Mouse (Mus musculus) heart, adult 2 months (tissue): ENCODE results near the gene Marf1. TPM values are rescaled to one million over a fixed set of nuclear protein-coding genes. Genes with fewer than 3 reads are reported as not detected.
A peak's percentile ranks its signal among the peaks of the same experiment; 100 is the strongest.
"Not testable (repeated sequence)": the region's sequence is repeated elsewhere in the genome, so short reads cannot be mapped to it uniquely, and the experiment has no call there.

Experiments
- DNase-seq, 2 experiments: peaks; one replicate each; pipeline ENCODE4 v3.0.0; 2021
- H3K27ac ChIP-seq: fragments of 200-600 bp; 2 replicates; pipeline ENCODE4 v1.8.1; 2022
- H3K27me3 ChIP-seq: fragments of 200-500 bp; 2 replicates; pipeline ENCODE4 v1.6.1; 2012; ENCODE audit warnings: mild to moderate bottlenecking, low read length, inconsistent platforms, mixed read lengths; ENCODE audit not compliant: control insufficient read depth, insufficient read depth
- H3K36me3 ChIP-seq: fragments of 200-500 bp; 2 replicates; pipeline ENCODE4 v1.6.1; 2012; ENCODE audit warnings: low read length, inconsistent platforms; ENCODE audit not compliant: control insufficient read depth, insufficient read depth
- H3K4me1 ChIP-seq: fragments of 200-500 bp; 2 replicates; pipeline ENCODE4 v1.6.1; 2011; ENCODE audit warnings: low read length; ENCODE audit not compliant: control insufficient read depth, insufficient read depth
- H3K4me3 ChIP-seq: fragments of 200-600 bp; 2 replicates; pipeline ENCODE4 v1.8.1; 2022
- H3K79me2 ChIP-seq: fragments of 200-500 bp; replicated peaks from 2 replicates; pipeline ENCODE4 v1.6.1; 2012; ENCODE audit warnings: mild to moderate bottlenecking, inconsistent platforms, low read length, moderate library complexity, mixed read lengths; ENCODE audit not compliant: control insufficient read depth, insufficient read depth
- H3K9ac ChIP-seq: fragments of 200-500 bp; 2 replicates; pipeline ENCODE4 v1.6.1; 2012; ENCODE audit warnings: low read depth, mild to moderate bottlenecking, control low read depth, inconsistent platforms, low read length, mixed read lengths
- CTCF ChIP-seq: fragments of 200-600 bp; IDR thresholded peaks from 2 replicates; pipeline ENCODE4 v1.8.1; 2022; ENCODE audit warnings: antibody characterized with exemption, mild to moderate bottlenecking, moderate library complexity
- EP300 ChIP-seq: fragments of 200-500 bp; IDR thresholded peaks from 2 replicates; pipeline ENCODE4 v1.6.1; 2011; ENCODE audit warnings: low read depth, low read length, control low read depth; ENCODE audit not compliant: insufficient read depth
- POLR2A ChIP-seq: fragments of 200-500 bp; IDR thresholded peaks from 2 replicates; pipeline ENCODE4 v1.6.1; 2011; ENCODE audit warnings: mild to moderate bottlenecking, low read depth, low read length, control low read depth; ENCODE audit not compliant: insufficient read depth
- WGBS: fragments of 180-500 bp; shearing (Covaris S2); methylation state at CpG from one replicate; pipeline ENCODE4 v1.1.7; 2018; 5-methylcytosine and 5-hydroxymethylcytosine counted together
- intact Hi-C: fragments of 180-260 bp; cut with DNase I; formaldehyde crosslinking; loops from one replicate; pipeline ENCODE4 v1.15.1; 2025
- polyA plus RNA-seq: library from polyadenylated mRNA; depleted of rRNA; stranded (reverse); fragments of >200 nt; gene quantifications from 2 replicates; pipeline ENCODE4 v1.2.3, GENCODE M21; 2012
- total RNA-seq, 2 experiments: library from RNA; stranded (reverse); gene quantifications; 2 replicates each; pipeline ENCODE4 v1.2.3; 2021

Gene Marf1
- total and polyA plus RNA-seq, 3 experiments = 8.3 to 36.1 (median 32.4) TPM

DNA sequence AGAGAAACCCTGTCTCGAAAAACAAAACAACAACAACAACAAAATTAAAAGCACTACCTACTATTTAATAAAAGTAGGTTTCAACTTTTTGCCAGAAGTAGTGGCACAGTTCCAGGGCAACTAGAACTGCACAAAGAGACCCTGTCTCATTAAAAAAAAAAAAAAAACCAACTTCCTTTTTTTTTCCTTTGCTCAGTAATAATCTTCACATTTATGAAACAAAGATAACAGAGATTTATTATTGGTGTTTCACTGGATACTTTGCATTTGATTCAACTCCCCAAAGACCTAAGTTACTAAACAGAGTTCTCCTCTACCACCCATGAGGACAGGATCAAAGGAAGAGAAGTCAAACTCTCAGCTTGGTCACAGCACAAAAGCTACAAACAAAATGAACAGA lies 2.2 kb downstream of the Marf1 start:
- Histone ChIP-seq H3K4me1 (peaks cover 5% of the 10 kb centered on the region), H3K27ac (no peak overlapping the region), H3K27me3 (no peaks in the 10 kb centered on the region), H3K36me3 (no peaks in the 10 kb centered on the region; the same call in 1 of the 2 replicates), H3K9ac (no peak overlapping the region), H3K79me2 (peaks cover 1% of the 10 kb centered on the region; the same call in 1 of the 2 replicates), H3K4me3 (no peak overlapping the region)
- no peak for DNase-seq
- TF ChIP-seq POLR2A (no peak), EP300 (no peak), CTCF (no peak)
- WGBS = 78% methylated on average over 1 of the region's 1 CpGs
- intact Hi-C loops = loop anchor here (5.0 kb wide), 1 partner anchor 156 kb away; the partner anchor contains the start of gene Fopnl

DNA sequence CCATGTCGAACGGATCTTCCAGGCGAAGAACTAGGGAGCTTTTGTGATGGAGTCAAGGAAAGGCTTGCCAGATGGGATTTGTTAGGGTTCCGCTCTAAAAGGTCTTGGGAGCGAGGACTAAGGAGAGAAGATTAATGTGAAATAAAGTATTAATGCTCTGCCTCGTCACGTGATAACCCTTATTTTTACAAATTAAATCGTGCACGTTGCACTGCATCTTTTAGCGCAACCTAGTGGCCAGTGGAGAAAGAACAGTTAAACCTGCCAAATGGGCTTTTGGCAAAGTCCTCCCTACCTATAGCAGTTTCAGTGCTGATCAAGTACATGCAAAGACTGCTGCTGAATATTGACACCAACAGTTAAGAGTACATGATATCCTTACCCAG lies 3.4 kb downstream of the Marf1 start:
- intact Hi-C loops = loop anchor here (1.0 to 10.0 kb wide), 4 partner anchors 35 to 335 kb away; partner anchors contain the start of genes Fopnl, Mpv17l and Pdxdc1
- TF ChIP-seq POLR2A (no peak), CTCF (peak; percentile 94)

GRCm38 (mm10) chr16:14158936-14159745 lies 4.0 kb downstream of the Marf1 start:
- Histone ChIP-seq H3K27ac (peak overlapping the region; percentile 99), H3K9ac (peak overlapping the region; percentile 87), H3K36me3 (no peaks in the 10 kb centered on the region; the same call in 1 of the 2 replicates), H3K79me2 (peaks cover 3% of the 10 kb centered on the region; the same call in 1 of the 2 replicates), H3K4me1 (peaks cover 4% of the 10 kb centered on the region), H3K4me3 (peak overlapping the region; percentile 86), H3K27me3 (no peaks in the 10 kb centered on the region)
- intact Hi-C loops = loop anchor here (1.0 to 10.0 kb wide), 3 partner anchors 36 to 334 kb away; partner anchors contain the start of genes Mpv17l and Pdxdc1
- 1% methylated on average over 57 of the region's 58 CpGs for WGBS
- TF ChIP-seq CTCF (no peak), EP300 (peak; percentile 22; the same call in 1 of the 2 replicates), POLR2A (peak; percentile 95)
- peak; percentile 97 to 99 for DNase-seq

More for the DNA sequence above, 3.4 kb downstream of the Marf1 start:
- Histone ChIP-seq H3K36me3 (no peaks in the 10 kb centered on the region; the same call in 1 of the 2 replicates), H3K27ac (peak overlapping the region; percentile 99), H3K4me1 (peaks cover 5% of the 10 kb centered on the region), H3K4me3 (peak overlapping the region; percentile 86), H3K9ac (peak overlapping the region; percentile 79), H3K27me3 (no peaks in the 10 kb centered on the region), H3K79me2 (peaks cover 2% of the 10 kb centered on the region; the same call in 1 of the 2 replicates)
- WGBS = under 1% methylated on average over 10 of the region's 10 CpGs
- DNase-seq = peak in 1 of 2 experiments; percentile 71

GRCm38 (mm10) chr16:14158536-14158935 lies 4.6 kb downstream of the Marf1 start:
- 5% methylated on average over 7 of the region's 7 CpGs for WGBS
- intact Hi-C loops = loop anchor here (2.0 to 10.0 kb wide), 2 partner anchors 36 to 334 kb away; no protein-coding TSS in a partner anchor
- no peaks in the 10 kb centered on the region; the same call in 1 of the 2 replicates for H3K36me3 ChIP-seq
- H3K27ac ChIP-seq = peak overlapping the region; percentile 90
- peaks cover 4% of the 10 kb centered on the region; the same call in 1 of the 2 replicates for H3K79me2 ChIP-seq
- no peak for DNase-seq
- peak overlapping the region; percentile 87 for H3K9ac ChIP-seq
- H3K4me3 ChIP-seq = peak overlapping the region; percentile 86
- H3K4me1 ChIP-seq = peaks cover 3% of the 10 kb centered on the region
- no peak for TF ChIP-seq CTCF
- TF ChIP-seq POLR2A = no peak
- no peak for TF ChIP-seq EP300
- no peaks in the 10 kb centered on the region for H3K27me3 ChIP-seq

GRCm38 (mm10) chr16:14156312-14156711 lies 6.8 kb downstream of the Marf1 start:
- H3K4me3 ChIP-seq = no peak overlapping the region
- peaks cover 3% of the 10 kb centered on the region for H3K4me1 ChIP-seq
- TF ChIP-seq CTCF = no peak
- TF ChIP-seq EP300 = no peak
- TF ChIP-seq POLR2A = no peak
- no peaks in the 10 kb centered on the region for H3K27me3 ChIP-seq
- peaks cover 3% of the 10 kb centered on the region; the same call in 1 of the 2 replicates for H3K36me3 ChIP-seq
- DNase-seq = no peak
- H3K27ac ChIP-seq = no peak overlapping the region
- WGBS = 83% methylated on average over 6 of the region's 6 CpGs
- H3K79me2 ChIP-seq = peaks cover 5% of the 10 kb centered on the region; the same call in 1 of the 2 replicates
- intact Hi-C loops = loop anchor here (10.0 kb wide), 1 partner anchor 332 kb away; no protein-coding TSS in a partner anchor
- H3K9ac ChIP-seq = no peak overlapping the region

DNA sequence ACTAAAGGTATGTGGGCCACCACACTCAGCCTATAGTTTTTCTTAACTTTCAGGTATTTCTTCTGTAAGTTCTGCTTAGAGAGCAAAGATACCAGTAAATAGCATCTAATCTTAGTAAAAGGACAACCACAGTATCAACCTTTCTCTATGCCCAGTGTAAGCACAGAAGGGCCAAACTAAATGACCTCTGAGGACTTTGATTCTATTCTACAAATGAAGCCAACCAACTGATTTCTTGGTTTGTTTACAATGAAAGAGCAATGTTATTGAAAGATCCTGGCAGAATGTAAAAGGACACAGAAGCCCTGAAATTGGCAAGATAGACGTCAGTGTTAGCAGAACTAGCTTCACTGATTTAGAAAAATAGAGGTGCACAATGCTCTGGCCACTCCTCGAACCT lies 7.5 kb downstream of the Marf1 start:
- not testable (repeated sequence) for H3K79me2 ChIP-seq
- intact Hi-C loops = loop anchor here (10.0 kb wide), 1 partner anchor 331 kb away; no protein-coding TSS in a partner anchor
- 46% methylated on average over 1 of the region's 2 CpGs for WGBS

More for the DNA sequence above, 7.5 kb downstream of the Marf1 start:
- not testable (repeated sequence) for H3K36me3 ChIP-seq, H3K4me1 ChIP-seq, DNase-seq, H3K4me3 ChIP-seq, H3K27me3 ChIP-seq, H3K27ac ChIP-seq, H3K9ac ChIP-seq
